Mouse (Mus musculus) heart, postnatal 36 days (tissue): ENCODE measurements around the gene Gramd1a. TPM values are rescaled to one million over a fixed set of nuclear protein-coding genes. Genes with fewer than 3 reads are reported as not detected.
A peak's percentile ranks its signal among the peaks of the same experiment; 100 is the strongest.

Experiments
- DNase-seq, 2 experiments: peaks; one replicate each; pipeline ENCODE4 v3.0.0; 2021 to 2022
- intact Hi-C: fragments of 180-260 bp; cut with DNase I; formaldehyde crosslinking; loops from one replicate; pipeline ENCODE4 v1.15.1; 2025
- total RNA-seq, 2 experiments: library from RNA; stranded (reverse); gene quantifications; 2 replicates each; pipeline ENCODE4 v1.2.3; 2021

The Gramd1a gene
- total RNA-seq, 2 experiments from 2014 or later = 33.6 to 37.9 TPM

DNA sequence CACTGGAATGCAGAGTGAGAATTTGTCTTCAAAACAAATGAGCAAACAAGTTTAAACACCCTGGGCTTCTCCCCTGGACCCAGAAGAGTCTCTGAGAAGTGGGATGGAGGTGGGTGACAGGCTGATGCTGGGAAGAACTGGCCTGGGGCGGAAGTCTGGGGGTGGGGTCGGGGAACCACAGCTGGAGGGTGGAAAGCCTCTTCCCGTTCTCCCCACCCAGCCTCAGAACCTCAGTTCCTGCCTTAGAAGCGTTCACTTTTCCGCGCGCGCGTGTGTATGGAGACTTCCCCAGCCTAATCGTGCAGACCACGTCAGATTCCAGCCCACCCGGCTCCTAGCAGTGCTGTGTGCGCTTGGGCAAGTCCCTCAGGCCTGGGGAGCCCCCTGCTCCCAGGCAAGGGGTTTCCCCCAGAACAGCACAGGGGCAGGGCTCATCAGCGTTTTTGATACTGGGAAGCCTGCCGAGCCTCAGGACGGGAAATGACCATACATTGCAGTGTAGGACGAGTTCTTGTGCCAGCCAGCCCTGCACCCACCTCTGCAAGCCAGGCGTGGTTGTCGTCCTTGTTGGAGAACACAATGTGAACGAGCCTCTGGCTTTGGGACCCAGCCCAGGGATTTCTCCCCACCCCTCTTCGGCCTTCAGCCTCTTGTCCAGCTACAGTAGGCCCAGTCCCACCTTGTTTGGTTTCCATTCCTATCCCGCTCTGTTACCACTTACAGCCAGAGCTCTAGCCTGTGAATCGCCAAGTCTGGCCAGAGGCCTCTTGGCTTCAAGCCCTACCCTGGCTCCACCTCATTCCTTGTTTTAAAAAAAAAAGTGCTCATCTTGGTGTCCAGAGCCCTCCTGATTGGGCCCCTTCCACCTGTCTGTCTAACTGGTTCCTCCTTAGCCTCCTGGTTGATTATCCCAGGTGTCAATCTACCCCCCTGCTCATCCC is 4.1 kb downstream of the Gramd1a start:
- DNase-seq = peak; percentile 70 to 82
- intact Hi-C loops = loop anchor here (2.0 kb wide), 1 partner anchor 17 kb away; no protein-coding TSS in a partner anchor

DNA sequence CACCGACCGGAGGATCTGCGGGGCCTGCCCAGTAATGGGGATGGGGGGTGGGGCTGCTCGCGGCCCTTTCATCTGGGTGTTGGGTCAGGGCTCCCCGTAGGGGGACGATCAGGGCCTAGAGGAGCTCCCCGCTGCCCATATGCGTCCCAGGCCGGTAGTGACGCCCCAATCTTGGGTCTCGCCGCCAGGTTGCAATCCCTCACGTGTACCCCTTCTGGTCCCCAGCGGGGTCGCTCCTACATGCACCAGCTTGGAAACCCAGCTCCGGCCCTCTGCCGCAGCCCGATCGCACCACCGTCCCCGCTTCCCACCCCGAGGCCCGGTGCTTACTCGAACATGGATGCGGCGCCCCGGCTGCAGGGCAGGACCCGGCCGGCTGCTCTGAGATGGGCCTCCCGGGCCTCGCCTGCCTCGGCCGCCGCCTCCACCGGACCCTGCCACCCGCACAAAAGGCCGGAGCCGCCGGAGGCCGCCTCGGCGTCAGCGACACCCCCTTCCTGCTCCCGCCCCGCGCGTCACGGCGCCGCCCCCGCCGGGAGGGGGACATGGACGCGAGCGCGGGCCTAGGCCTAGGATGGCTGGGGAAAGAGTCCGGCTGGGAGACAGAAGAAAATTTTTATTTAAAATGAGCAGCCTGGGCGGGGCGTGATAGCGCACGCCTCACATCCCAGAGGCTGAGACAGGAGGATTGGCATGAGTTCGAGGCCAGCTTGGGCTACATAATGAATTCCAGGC is 5.0 kb downstream of the Gramd1a start:
- peak; percentile 92 for DNase-seq

DNA sequence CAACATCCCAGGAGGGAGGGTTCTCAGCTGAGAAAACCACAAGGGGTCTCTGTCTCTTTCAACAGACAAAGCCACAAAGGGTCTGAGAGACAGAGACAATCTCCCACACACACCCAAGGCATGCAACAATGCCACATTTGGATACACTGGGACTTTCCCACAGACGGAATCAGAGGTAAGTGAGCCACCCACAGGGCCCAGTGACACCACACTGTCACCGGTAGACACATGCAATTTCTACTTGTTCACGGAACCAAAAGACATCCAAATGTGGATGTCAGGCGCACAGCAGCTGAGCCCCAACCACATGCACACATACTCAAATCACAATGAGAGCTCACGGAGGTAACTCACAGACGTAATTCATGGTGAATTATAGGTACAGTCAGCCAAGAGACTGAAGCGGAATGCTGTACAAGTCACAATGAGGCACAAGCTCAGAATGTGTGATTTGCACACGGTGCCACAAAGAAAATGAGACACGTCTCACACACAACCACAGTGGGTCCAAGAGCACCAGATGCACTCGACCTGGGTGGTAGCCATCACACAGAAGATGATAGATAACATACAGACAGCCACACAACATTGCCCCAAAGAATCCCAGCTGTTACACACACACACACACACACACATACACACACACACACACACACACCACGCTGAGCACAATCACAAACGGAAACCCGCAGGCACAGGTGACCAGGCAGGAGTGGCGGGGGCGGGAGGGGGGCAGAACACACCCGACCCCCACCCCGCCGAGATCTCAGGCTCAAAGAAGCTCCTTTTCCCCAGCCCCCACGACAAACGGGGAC is 5.7 kb downstream of the Gramd1a start:
- intact Hi-C loops = loop anchor here (2.0 kb wide), 1 partner anchor 19 kb away; no protein-coding TSS in a partner anchor
- DNase-seq = no peak

More for the DNA sequence above, 5.0 kb downstream of the Gramd1a start:
- intact Hi-C loops = loop anchor here (2.0 kb wide), 1 partner anchor 18 kb away; no protein-coding TSS in a partner anchor

DNA sequence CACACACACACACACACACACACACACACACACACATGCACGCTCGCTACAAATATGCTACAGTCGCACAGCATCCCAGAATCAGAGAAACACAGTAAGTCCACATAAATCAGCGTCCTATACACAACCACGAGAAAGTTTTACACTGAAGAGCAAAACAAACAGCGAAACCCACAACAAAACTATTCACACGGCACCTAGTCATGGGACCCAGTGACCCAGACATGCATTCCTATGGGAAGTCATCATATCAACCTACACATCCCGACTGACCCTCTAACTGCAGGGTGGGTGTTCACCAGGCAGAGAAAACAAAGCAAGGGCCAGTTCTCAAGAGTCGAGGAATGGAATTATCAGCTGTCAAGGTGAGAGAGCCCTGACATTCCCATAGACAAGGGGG is 6.4 kb downstream of the Gramd1a start:
- intact Hi-C loops = no loop called here

DNA sequence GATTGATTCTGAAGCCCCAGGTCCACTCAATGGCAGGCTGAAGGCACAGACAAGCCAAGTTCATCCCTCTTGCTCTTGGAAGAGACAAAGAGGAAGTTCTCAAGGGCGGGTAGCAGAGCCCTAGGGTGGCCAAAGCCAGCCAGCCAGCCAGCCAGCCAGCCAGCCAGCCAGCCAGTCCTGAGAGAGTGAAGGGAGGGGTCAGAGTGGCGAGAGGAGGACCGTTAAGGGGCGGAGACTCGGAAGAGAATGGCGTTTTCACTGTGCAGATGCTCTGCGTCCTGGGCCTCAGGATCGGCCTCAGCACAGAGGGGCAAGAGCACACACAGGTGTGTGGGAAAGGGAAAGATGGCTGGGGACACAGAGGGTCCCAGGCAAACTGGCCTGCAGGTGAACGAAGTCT is 6.9 kb downstream of the Gramd1a start:
- peak; percentile 59 to 67 for DNase-seq
- intact Hi-C loops = no loop called here

More for the DNA sequence above, 6.4 kb downstream of the Gramd1a start:
- DNase-seq = no peak

DNA sequence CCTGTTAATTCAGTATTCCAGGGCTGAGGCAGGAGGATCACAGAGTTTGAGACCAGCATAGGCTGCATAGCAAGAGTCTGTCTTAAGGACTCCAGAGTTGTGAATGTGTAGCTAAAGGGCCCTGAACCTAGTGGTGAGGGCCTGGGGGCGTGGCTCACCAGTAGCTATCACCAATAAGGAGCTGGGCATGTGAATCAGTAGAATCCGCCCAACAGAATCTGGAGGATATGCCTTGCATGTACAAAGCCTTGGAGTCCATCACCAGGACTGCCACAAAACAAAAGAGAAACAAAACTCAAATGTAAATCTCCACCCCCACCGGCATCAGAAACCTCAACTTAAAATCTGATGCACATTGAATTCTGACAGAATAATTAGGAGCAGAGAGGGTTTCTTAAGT is 7.6 kb downstream of the Gramd1a start:
- intact Hi-C loops = no loop called here
- no peak for DNase-seq

DNA sequence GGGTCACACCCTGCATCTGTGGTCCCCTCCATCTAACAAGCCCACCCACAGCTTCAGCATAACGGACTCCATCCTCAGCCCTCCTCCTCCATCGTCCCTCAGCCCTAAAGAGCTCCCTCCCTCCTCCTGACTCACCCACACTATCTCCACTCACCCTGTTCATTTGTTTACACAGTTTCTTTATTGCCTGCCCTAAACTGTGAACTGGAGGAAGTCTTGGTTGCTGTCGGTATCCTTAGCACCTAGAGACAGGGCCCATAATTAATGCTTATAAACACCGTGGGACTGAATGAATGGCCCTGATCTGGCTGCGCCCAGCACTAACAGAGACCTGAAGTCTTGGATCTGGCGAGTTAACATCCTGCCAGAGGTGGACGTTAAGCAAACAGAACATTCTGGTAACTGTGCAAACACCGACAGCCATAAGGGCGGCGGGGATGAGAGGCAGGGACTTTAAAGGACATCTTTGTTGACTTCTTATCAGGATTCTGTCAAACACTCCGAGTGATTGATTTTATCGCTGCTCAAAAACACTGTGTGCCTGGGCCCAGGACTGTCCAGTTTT is 10.0 kb downstream of the Gramd1a start:
- intact Hi-C loops = no loop called here

DNA sequence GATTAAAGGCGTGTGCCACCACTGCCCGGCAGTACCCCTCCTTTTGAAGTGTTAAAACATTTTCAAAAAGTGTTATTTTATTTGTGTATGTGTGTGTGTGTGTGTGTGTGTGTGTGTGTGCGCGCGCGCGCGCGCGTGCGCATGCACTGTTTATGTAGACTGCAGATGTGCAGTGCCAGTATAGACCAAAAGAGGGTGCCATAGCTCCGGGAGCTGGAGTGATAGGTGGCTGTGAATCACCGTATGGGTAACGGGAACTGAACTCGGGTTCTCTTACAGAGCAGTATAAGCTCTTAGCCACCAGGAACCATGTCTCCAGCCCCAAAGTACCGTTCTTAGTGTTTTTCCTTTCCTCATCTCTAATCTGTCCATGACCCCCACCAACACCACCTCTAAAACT is 10.8 kb downstream of the Gramd1a start:
- no peak for DNase-seq
- intact Hi-C loops = no loop called here

More for the DNA sequence above, 10.0 kb downstream of the Gramd1a start:
- DNase-seq = no peak

DNA sequence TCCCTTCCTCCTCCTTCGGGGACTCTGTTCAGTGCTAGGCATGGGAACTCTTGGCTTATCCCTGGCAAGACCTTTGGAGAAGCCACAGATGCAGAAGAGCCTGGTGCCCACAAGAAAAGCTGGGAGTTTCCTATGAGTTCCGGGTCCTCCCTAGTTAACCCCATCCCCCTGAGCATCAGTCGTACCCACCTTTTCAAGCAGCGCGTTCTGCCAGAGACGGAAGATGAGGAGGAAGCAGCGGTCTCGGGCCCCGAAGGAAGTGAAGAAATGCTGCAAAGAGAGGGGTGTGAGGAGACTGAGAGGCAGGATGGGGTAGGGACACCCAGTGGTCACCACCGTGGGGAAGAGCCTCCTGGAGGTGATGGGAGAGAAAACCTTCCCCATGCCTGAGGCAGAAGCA is 14.8 kb downstream of the Gramd1a start:
- intact Hi-C loops = no loop called here
- no peak for DNase-seq

DNA sequence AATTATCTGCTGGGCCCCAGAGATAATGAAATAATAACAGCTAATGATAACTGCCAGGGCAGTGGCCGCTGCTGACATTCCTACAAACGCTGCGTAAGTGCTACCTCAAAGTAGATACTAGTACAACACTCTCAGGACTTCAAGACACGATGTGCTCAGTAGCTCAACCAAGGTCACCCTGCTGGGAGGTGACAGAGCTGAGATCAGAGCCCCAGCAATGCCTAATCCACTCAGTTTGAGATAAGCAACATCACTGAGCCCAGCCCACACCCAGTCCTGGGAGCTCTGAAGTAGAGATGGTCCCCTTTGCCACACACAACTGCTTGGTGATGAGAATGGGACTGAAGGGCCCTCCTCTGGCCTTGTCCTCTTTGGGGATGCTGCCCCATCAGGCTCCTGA is 15.4 kb downstream of the Gramd1a start:
- intact Hi-C loops = no loop called here
- DNase-seq = no peak

DNA sequence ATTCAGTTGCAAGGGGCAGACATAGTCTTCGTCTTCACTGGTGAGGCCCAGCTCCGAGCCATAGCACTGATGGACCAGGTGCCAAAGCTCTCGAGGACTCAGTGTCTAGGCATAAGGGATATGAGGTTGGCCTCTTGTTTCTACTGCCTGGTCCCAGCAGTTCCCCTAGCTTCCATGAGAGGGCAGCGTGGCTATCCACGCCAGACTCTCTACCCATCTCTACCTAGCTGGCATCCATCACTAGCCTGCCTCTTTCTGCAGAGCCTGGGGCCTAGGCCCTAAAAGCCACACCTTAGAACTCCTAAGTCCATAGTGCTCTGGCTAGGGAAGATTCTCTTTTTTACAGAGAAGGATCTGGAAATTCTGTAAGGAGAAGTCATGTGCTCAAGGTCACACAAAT is 15.9 kb downstream of the Gramd1a start:
- intact Hi-C loops = loop anchor here (1.0 kb wide), 2 partner anchors 33 to 38 kb away; no protein-coding TSS in a partner anchor
- DNase-seq = peak; percentile 66 to 77

DNA sequence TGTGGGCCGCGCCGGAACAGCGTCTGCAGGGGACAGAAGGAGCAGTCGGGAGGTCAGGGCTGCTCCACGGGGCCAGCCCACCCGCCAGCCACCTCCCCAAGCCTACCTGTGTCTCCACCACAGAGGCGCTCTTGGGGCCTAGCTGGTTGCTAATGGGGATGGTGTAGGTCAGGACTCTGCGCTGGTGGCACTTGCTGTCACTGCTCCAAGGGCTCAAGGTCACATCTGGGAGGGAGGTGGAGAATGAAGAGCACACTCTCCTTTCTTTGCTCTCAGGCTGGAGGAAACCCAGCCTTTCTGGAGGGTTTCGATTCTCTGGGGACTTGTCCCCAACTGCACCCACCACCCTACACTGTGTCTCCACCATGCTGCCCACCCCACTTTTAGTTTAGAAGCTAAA is 20.0 kb downstream of the Gramd1a start:
- no peak for DNase-seq
- intact Hi-C loops = no loop called here

DNA sequence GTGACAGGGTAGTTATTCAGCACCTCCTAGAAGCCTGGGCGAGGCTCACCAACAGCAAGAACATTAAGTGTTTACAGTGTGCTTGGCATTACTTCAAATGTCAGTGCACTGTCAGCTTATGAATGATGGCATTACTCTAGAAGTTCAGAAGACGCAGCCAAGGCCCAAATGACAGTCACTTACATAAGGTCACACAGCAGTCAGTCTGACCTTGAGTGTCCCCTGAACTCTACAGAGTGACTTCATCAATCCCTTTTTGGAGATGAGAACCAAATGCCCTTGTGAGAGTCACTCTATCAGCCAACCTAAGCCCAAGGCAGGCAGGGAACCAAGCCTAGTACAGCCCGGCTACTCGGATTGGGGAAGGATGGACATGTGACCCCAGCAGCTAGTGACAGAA is 23.8 kb downstream of the Gramd1a start:
- no peak for DNase-seq
- intact Hi-C loops = loop anchor here (1.0 to 2.0 kb wide), 2 partner anchors 11 to 41 kb away; no protein-coding TSS in a partner anchor

DNA sequence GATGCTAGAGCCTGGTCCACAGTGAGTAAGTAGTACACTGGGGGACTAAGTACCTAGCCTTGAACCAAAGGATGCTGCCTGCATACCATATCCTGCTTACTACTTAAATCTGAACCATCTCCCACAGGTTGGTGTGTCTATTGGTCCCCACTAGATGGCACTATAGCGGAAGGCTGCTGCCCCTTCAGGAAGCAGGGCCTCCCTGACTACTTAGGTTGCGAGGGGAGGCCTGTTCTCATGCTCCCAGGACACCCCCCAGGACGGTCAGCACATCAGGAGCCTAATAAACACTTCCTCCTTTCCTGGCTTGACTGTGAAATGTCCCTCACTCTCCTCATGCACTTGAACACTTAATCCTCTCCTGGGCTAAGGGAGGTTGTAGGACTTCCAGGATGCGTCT is 24.9 kb downstream of the Gramd1a start:
- intact Hi-C loops = loop anchor here (1.0 to 2.0 kb wide), 2 partner anchors 12 to 42 kb away; no protein-coding TSS in a partner anchor
- DNase-seq = peak; percentile 52 to 62

DNA sequence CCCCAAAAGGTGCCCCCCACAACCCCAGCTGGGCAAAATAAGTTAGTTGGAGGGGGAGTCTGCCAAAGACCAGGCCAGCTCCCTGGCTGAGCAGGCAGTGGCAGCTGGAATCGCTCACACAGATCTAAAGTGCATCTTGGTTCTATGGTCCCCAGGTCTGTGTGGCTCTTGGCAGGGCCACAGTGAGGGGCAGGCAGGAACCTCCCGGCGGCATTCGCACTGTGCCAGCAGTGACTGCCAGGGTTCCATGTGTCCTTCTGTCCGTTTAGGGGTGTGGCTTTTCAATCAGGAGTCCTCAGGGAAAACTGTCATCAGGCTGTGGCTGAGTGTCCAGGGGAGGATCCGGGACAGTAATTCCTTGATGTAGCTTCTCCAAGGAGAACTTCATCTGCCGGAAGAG is 25.5 kb downstream of the Gramd1a start:
- no peak for DNase-seq
- intact Hi-C loops = loop anchor here (2.0 kb wide), 1 partner anchor 43 kb away; no protein-coding TSS in a partner anchor

DNA sequence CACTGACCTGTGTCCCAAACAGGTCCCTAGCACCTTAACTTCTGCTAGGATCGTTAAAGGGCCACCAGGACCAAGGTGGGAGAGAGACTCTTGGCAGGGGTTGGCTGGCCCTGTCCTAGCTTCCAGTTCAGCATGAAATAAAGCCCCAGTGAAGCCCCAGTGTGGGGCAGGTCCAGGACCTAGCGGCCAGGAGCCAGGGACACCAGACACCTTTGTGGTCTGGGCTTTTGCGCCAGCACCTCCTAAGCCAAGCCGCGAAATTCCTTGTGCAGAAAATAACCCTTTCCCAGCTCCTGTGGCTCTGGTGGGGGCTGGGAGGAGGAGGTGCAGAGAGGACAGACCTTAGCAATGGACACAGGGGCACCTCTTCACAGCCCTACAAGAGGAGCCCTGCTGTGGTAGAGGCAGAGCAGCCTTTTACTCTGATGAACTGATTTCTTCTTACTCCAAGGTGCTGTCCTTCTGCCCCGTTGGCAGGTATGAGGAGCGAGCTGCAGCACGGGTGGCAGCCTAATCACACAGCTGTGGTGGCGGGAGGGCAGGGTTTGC is 27.5 kb downstream of the Gramd1a start:
- no peak for DNase-seq
- intact Hi-C loops = no loop called here

DNA sequence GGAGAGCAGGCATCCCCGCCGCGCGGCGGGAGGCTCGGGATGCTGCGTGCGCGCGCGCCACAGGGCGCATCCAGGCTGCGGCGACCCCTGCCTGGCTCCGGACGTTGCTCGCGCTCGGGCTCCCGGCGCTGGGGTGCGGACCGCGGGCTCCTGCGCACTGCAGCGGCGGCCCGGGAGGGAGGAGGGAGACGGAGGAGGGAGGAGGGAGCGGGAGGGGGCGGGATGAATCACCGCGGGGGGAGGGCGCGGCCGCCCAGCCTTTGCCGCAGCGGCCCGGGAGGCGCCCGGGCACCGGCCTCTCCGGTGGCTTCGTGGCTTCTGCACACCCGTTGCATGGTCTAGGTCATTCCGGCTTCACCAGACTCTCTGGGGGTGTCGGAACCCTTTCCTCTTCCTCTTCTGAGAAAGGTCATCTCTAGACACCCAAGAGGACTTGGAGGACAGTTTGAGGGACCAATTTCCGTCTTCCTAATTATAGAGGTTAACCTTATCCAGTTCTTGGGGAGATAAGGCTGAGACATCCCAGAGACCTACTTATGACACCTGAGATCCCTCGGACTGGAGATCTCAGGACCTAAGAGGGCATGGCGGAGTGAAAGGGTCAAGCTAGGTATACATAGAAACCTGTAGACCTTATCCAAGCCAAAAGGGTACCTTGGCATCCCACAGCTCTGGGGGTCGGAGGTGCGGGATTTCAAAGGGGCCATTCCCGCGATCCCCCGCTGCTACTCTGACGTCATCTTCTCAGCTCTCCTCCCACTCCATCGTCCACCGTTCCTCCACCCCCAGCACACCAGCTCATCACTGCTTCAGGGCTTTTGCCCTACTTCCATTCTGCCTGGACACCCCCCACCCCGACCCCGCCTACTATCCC is 28.6 kb downstream of the Gramd1a start, which contains the start of gene Scn1b:
TSS of gene Scn1b (minus strand) at position 153 of the 874 bp plus-strand sequence.
- intact Hi-C loops = no loop called here

DNA sequence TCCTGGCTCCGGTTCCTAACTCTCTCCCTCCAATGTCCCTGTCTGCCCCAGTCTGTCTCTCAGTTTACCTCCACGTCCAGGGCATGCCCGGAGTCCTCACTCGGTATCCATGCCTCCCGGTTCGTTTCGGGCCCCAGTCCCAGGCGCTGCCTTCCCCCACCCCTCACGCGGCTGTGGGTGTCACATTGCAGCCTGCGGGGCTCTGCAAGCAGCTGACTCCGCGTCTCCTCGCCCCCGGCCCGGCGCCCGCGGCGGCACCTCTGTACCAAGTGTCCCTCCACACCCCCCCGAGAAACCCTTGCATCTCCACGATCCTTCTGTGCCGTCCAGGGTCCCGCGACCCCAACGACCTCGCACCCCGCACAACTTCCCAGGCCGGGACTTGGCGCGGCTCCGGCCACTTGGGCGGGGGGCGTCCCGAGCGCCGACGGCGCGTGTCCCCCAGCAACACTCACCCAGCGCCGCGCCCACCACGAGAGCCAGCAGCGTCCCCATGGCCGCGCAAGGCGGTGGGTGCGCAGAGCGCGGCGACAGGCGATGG is 29.4 kb downstream of the Gramd1a start:
- intact Hi-C loops = no loop called here
- peak in 1 of 2 experiments; percentile 41 for DNase-seq

More for the DNA sequence above, 28.6 kb downstream of the Gramd1a start, which contains the start of gene Scn1b:
- peak; percentile 68 to 72 for DNase-seq
